Comparison of ENCODE assay signal across 23 mouse cellular contexts in the genomic region with DNA sequence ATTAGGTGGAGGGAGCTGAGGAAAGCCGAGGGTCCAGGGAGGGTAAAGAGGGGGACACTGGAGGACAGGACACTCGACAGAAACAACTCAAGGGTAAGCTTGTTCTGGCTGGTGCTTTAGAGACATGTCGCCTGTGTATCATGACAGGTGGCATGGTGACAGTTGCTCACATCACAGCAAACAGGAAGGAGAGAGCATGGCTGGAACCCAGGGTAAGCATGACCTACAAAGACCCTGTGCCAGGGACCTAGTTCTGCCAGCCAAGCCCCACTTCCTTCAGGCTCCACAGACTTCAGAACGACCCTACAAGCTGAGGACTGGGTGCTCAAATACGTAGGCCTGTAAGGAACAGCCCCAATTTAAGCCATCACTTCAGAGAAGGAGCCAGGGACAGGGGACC. TPM values are rescaled to one million over a fixed set of nuclear protein-coding genes. Genes with fewer than 3 reads are reported as not detected.
DNase-seq lines count a peak whose midpoint lies in the region; ATAC-seq and TF ChIP-seq lines count a peak whose summit lies in the region.
"Had no signal": no experiment of that assay in that cellular context is flagged by ENCODE, and none has a peak within 500 bp of the region (broad histone marks: within the 10 kb centered on the region; RNA-seq: fewer than 3 reads in every experiment).

No protein-coding gene starts in this region.

- 71% methylated on average over 5 of the region's 5 CpGs for WGBS in forebrain, embryonic 10.5 days
- WGBS in forebrain, embryonic 14.5 days = 64% methylated on average over 5 of the region's 5 CpGs
- 64% methylated on average over 5 of the region's 5 CpGs for WGBS in liver, postnatal 0 days (ENCODE audit: insufficient replicate concordance)
- 61% methylated on average over 5 of the region's 5 CpGs for WGBS in liver, embryonic 12.5 days (ENCODE audit: insufficient replicate concordance)
- 51% methylated on average over 5 of the region's 5 CpGs for WGBS in bone marrow, adult 2 months

- no peak overlapping the region for H3K4me2 ChIP-seq in forebrain, embryonic 14.5 days (ENCODE audit: low read length)
- no peak overlapping the region for H3K4me2 ChIP-seq in liver, postnatal 0 days (ENCODE audit: low read depth, low read length)
- H3K4me2 ChIP-seq in liver, embryonic 12.5 days = no peak overlapping the region
- H3K4me2 ChIP-seq: heart, embryonic 12.5 days; liver, embryonic 13.5 days had no signal

- no peak for ATAC-seq in forebrain, embryonic 14.5 days
- peak; percentile 31 for ATAC-seq in liver, postnatal 0 days
- no peak for ATAC-seq in liver, embryonic 12.5 days
- ATAC-seq: CD4-positive, CD25-positive, alpha-beta regulatory T cell, adult 4 months had no signal

- TF ChIP-seq CTCF in liver, postnatal 0 days (IDR thresholded peaks at IDR 0.05; ENCODE audit: low read depth) = no peak
- no peak for TF ChIP-seq CTCF in bone marrow, adult 2 months (IDR thresholded peaks at IDR 0.05; ENCODE audit: control insufficient read depth, insufficient read depth, low read length)

- no peak overlapping the region for H3K9ac ChIP-seq in forebrain, embryonic 14.5 days (ENCODE audit: low read length)
- H3K9ac ChIP-seq in liver, postnatal 0 days (replicated peaks) = no peak overlapping the region
- H3K9ac ChIP-seq in liver, embryonic 12.5 days = no peak overlapping the region
- H3K9ac ChIP-seq: forebrain, embryonic 13.5 days; heart, embryonic 12.5 days; liver, embryonic 13.5 days had no signal

- H3K27me3 ChIP-seq in forebrain, embryonic 10.5 days (ENCODE audit: poor library complexity, severe bottlenecking) = no peaks in the 10 kb centered on the region
- no peaks in the 10 kb centered on the region for H3K27me3 ChIP-seq in forebrain, embryonic 14.5 days (replicated peaks; ENCODE audit: control insufficient read depth, insufficient read depth, low read length)
- no peaks in the 10 kb centered on the region for H3K27me3 ChIP-seq in liver, postnatal 0 days (ENCODE audit: insufficient read depth, low read length)
- H3K27me3 ChIP-seq in liver, embryonic 12.5 days (replicated peaks) = no peaks in the 10 kb centered on the region
- H3K27me3 ChIP-seq: forebrain, embryonic 13.5 days; heart, embryonic 12.5 days; liver, embryonic 13.5 days had no signal

- no peaks in the 10 kb centered on the region for H3K9me3 ChIP-seq in forebrain, embryonic 10.5 days
- no peaks in the 10 kb centered on the region for H3K9me3 ChIP-seq in forebrain, embryonic 14.5 days (replicated peaks; ENCODE audit: control insufficient read depth, low read length)
- H3K9me3 ChIP-seq in liver, postnatal 0 days (ENCODE audit: low read length) = no peaks in the 10 kb centered on the region
- no peaks in the 10 kb centered on the region for H3K9me3 ChIP-seq in liver, embryonic 12.5 days (replicated peaks)
- H3K9me3 ChIP-seq: forebrain, embryonic 13.5 days; G1E; heart, embryonic 12.5 days; liver, embryonic 13.5 days had no signal

- H3K27ac ChIP-seq in forebrain, embryonic 10.5 days = peak overlapping the region; percentile 89
- no peak overlapping the region for H3K27ac ChIP-seq in forebrain, embryonic 14.5 days (ENCODE audit: low read depth, low read length)
- H3K27ac ChIP-seq in liver, postnatal 0 days (ENCODE audit: low read depth) = peak overlapping the region; percentile 50
- H3K27ac ChIP-seq in liver, embryonic 12.5 days = no peak overlapping the region
- H3K27ac ChIP-seq in bone marrow, adult 2 months (ENCODE audit: control insufficient read depth, insufficient read depth, low read depth, low read length, poor library complexity) = peak overlapping the region; percentile 59
- H3K27ac ChIP-seq: liver, embryonic 13.5 days had no signal

- TF ChIP-seq POLR2A in bone marrow, adult 2 months (IDR thresholded peaks at IDR 0.05; ENCODE audit: borderline replicate concordance, control insufficient read depth, low read depth, low read length) = no peak

- TF ChIP-seq EP300 in liver, postnatal 0 days (IDR thresholded peaks at IDR 0.05; ENCODE audit: low read depth) = no peak

- H3K36me3 ChIP-seq in forebrain, embryonic 10.5 days (replicated peaks) = no peaks in the 10 kb centered on the region
- H3K36me3 ChIP-seq in forebrain, embryonic 14.5 days (ENCODE audit: control insufficient read depth, insufficient read depth, low read length) = no peaks in the 10 kb centered on the region
- H3K36me3 ChIP-seq in liver, postnatal 0 days (replicated peaks; ENCODE audit: insufficient read depth, low read length) = no peaks in the 10 kb centered on the region
- H3K36me3 ChIP-seq in liver, embryonic 12.5 days = no peaks in the 10 kb centered on the region
- H3K36me3 ChIP-seq: G1E; heart, embryonic 12.5 days; liver, embryonic 13.5 days had no signal

- no peak overlapping the region for H3K4me3 ChIP-seq in forebrain, embryonic 10.5 days
- H3K4me3 ChIP-seq in forebrain, embryonic 14.5 days (ENCODE audit: low read depth, low read length) = no peak overlapping the region
- no peak overlapping the region for H3K4me3 ChIP-seq in liver, postnatal 0 days (ENCODE audit: low read depth, low read length)
- no peak overlapping the region for H3K4me3 ChIP-seq in liver, embryonic 12.5 days
- no peak overlapping the region for H3K4me3 ChIP-seq in bone marrow, adult 2 months (replicated peaks; ENCODE audit: control insufficient read depth, low read depth, low read length)
- H3K4me3 ChIP-seq: forebrain, embryonic 13.5 days; heart, embryonic 12.5 days; liver, embryonic 13.5 days had no signal

- no peak for DNase-seq in forebrain, embryonic 10.5 days (ENCODE audit: extremely low spot score, low spot score)
- no peak for DNase-seq in forebrain, embryonic 14.5 days (ENCODE audit: low spot score)
- DNase-seq in liver, postnatal 0 days = no peak
- peak; percentile 69 to 80 for DNase-seq in thymus, postnatal 10 days (ENCODE audit: low spot score in 2 of 2)
- no peak for DNase-seq in kidney, adult 8-10 months
- DNase-seq in ovary, postnatal 36 days (ENCODE audit: low spot score) = no peak
- DNase-seq: adrenal gland, postnatal 36 days; cerebellum, adult 9-11 months; heart, postnatal 4 days; kidney, adult 11 months; kidney, postnatal 36 days; layer of hippocampus, adult 9-11 months; liver, embryonic 13.5 days had no signal

- H3K4me1 ChIP-seq in forebrain, embryonic 10.5 days = peaks cover 42% of the 10 kb centered on the region
- H3K4me1 ChIP-seq in forebrain, embryonic 14.5 days (ENCODE audit: control insufficient read depth, insufficient read depth, low read length) = peaks cover 5% of the 10 kb centered on the region; the same call in 1 of the 2 replicates
- H3K4me1 ChIP-seq in liver, postnatal 0 days (ENCODE audit: insufficient read depth) = no peaks in the 10 kb centered on the region
- H3K4me1 ChIP-seq in liver, embryonic 12.5 days = no peaks in the 10 kb centered on the region
- H3K4me1 ChIP-seq in bone marrow, adult 2 months (ENCODE audit: control insufficient read depth, insufficient read depth, low read length) = no peaks in the 10 kb centered on the region
- H3K4me1 ChIP-seq: liver, embryonic 13.5 days had no signal

RNA-seq across cellular contexts. Expression of gene Nmur1, which starts 2.1 kb away (rescaled TPM):
- polyA plus RNA-seq in forebrain, embryonic 10.5 days (2016; fragmentation: Nextera tagmentation; extraction: Ambion mirVana) = 0.17 and 0.27 TPM in 2 replicates
- polyA plus RNA-seq in forebrain, embryonic 14.5 days (2014; fragmentation: Nextera tagmentation; extraction: Ambion mirVana) = not detected in 2 replicates
- not detected in 2 replicates for polyA plus RNA-seq in liver, postnatal 0 days (2015; fragmentation: Nextera tagmentation; extraction: Ambion mirVana)
- 0.19 TPM in 1 of 2 replicates, not detected in the other for polyA plus RNA-seq in liver, embryonic 12.5 days (2016; fragmentation: Nextera tagmentation; extraction: Ambion mirVana)
- polyA plus RNA-seq in bone marrow, adult 2 months (2011; ENCODE audit: insufficient read depth, insufficient read length, low replicate concordance, missing spikeins) = not detected in 2 replicates
- polyA plus RNA-seq: embryonic facial prominence, embryonic 14.5 days; forebrain, embryonic 13.5 days; G1E; heart, embryonic 12.5 days; liver, embryonic 13.5 days; stomach, embryonic 14.5 days had no signal

RNA-seq across cellular contexts. Expression of gene Tex44, which starts 2.2 kb away (rescaled TPM):
- not detected in 2 replicates for polyA plus RNA-seq in forebrain, embryonic 10.5 days (2016; fragmentation: Nextera tagmentation; extraction: Ambion mirVana)
- polyA plus RNA-seq in forebrain, embryonic 14.5 days (2014; fragmentation: Nextera tagmentation; extraction: Ambion mirVana) = not detected in 2 replicates
- polyA plus RNA-seq in liver, postnatal 0 days (2015; fragmentation: Nextera tagmentation; extraction: Ambion mirVana) = not detected in 2 replicates
- not detected in 2 replicates for polyA plus RNA-seq in liver, embryonic 12.5 days (2016; fragmentation: Nextera tagmentation; extraction: Ambion mirVana)
- not detected in 2 replicates for polyA plus RNA-seq in bone marrow, adult 2 months (2011; ENCODE audit: insufficient read depth, insufficient read length, low replicate concordance, missing spikeins)
- polyA plus RNA-seq: CD4-positive, CD25-positive, alpha-beta regulatory T cell, adult 4 months; embryonic facial prominence, embryonic 14.5 days; forebrain, embryonic 13.5 days; G1E; heart, embryonic 12.5 days; limb, embryonic 11.5 days; liver, embryonic 13.5 days; lung, embryonic 16.5 days; stomach, embryonic 14.5 days had no signal

Comparison
In these comparisons a context has a peak if more than half of its experiments do, and no peak if none do; other contexts are left out.
1. H3K27ac ChIP-seq: peak in forebrain, embryonic 10.5 days (single experiment), liver, postnatal 0 days (single experiment) and bone marrow, adult 2 months (single experiment); none in forebrain, embryonic 14.5 days (single experiment) and liver, embryonic 12.5 days (single experiment).
2. DNase-seq: peak in thymus, postnatal 10 days (2 of 2); none in forebrain, embryonic 10.5 days (single experiment), forebrain, embryonic 14.5 days (single experiment), liver, postnatal 0 days (single experiment), kidney, adult 8-10 months (0 of 2) and ovary, postnatal 36 days (single experiment).